Mouse (Mus musculus): Measurements from ENCODE around the gene Rab11fip5.
A peak's percentile ranks its signal among the peaks of the same experiment; 100 is the strongest.

The Rab11fip5 gene

DNA sequence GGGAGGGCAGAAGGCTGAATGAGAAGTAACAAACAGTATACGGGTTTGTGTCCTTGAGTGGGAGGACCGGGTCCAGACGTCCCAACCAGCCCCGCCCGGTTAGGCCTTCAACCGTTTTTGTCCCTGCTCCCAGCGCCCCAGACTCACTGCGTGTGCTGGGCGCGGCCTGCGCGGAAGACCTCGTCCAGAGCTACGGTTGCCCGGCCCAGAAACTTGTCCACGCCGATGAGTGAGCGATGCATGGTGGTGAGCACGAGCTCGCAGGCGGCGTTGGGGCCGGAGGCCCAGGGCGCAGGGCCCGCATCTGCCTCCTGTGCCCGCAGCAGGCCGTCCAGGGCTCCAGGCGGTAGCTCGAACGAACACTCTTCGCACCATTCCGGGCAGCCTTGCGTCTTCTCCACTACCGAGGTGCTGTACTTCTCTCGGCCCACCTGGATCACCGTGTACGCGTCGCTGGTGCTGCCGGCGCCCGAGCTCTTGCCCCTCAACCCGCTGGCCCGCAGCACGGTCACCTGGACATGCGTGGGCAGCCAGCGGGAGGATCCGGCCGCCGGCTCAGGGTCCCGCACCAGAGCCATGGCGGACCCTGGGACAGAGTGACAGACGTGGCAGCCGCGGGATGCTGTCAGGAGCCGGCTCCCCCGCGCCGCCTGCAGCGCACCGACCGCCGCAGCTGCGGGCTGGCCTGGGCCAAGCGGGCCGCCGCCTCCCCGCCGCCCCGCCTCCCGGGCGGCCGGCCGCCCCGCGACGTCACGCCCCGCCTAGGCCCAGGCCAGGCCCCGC, at the start of gene Rab11fip5:
TSS of gene Rab11fip5 (minus strand) at position 684 of the 783 bp plus-strand sequence.
- no peak for DNase-seq (ENCODE audit: low read depth, low spot score)

DNA sequence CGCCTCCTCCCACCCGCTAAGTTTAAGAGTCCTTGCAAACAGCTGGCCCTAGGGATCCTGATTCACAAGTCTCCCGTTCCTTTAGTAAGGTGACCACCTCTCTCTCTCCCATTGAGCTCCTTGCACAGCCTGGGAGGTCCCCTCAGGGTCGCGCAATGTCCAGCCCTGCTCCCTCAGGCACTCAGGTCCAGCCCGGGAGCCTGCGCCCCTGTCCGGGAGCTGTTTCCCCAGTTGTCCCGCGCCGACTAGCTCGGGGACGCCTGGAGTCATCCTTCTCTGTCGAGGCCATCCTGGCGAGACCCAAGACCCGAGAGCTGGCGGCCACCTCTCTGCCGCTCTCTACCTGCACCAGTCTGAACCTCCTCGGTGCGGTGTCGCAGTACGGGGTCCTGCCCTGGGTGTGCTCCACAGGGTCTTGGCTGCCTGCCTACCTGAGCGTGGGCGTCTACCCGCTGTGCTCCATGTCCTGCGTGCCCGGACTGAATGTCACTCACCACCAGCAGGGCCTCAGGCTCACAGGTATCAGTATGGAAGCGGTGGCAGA, 49.5 kb upstream of the Rab11fip5 start, which contains the start of gene Noto:
TSS of gene Noto (plus strand) at position 51 of the 544 bp plus-strand sequence.
- DNase-seq (ENCODE audit: low read depth, low spot score): no peak

DNA sequence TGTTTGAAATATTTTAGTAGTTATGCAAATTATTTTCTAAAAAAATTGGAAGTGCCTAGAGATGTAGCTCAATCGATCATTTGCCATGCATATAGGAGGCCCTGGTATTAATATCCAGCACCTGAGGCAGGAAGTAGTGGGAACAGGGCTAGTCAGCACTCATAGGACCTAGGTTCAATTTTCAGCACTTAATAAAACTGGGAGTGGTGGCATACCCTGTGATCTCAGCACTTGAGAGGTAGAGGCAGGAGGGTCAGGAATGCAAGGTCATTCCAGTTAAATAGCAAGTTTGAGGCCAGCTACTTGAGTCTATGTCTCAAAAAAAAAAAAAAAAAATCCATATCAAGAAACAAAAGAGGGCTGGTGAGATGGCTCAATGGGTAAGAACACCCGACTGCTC, 44.7 kb upstream of the Rab11fip5 start:
- no peak for DNase-seq (ENCODE audit: low read depth, low spot score)

DNA sequence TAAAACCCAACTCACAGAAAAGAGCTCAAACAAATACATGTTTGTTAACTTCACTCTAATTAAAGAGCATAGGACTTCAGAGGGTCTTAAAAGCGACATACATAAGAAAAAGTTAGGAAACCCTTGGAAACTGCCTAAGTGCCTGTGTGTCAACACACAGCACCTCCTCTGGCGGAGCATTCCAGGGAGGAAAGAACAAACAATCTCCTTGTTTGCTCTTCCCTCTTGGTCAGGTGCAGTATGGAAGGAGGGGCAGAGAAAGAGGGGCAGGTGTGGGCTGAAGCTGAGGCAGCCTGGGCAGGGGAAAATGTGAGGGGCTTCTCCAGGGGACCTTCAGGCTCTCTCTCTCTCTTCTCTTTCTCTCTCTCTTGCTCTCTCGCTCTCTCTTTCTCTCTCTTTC, 41.4 kb upstream of the Rab11fip5 start:
- no peak for DNase-seq (ENCODE audit: low read depth, low spot score)

DNA sequence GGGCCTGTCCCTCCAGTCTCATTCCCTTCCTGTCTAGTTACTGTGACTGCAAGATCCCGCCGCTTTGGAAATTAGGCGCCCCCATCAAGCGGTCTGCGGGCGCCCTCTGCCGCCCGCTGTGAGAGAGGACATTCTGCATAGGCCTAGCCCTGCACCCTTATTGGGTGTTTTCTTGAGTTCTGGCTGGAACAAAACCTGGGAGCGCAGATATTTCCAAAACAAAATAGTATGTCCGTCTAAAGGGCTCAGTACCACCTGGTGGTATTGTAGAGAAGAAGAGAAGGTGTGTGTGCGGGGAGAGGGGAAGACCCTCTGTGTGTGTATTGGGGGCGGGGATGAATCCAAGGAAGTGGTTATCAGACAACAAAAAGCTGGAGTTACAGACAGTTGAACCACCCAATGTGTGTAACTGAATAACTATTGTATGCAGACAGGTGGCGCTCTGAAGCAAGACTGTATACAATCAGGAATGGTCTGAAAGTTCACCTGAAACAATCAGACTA, 36.4 kb upstream of the Rab11fip5 start:
- DNase-seq (ENCODE audit: low read depth, low spot score): peak; percentile 90

DNA sequence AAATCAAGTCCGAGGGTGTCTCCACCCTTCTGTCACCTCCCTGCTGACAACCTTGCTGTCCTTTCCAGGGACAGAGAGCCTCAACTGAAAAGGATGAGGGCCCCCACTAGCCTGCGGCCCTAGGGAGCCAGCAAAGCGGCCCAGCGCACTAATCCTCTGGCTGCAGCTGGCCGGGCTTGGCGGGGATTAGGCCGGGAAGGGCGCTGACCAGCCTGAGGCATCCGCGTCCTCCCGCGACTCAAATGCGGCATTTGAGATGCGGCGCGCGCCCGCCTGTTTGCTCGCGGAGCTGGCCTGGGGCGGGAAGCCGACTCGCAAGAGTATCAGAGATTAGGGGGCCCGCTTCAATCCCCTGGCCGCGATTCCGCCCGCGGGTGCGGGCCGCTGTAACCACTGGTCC, 34.6 kb upstream of the Rab11fip5 start:
- DNase-seq (ENCODE audit: low read depth, low spot score): no peak

DNA sequence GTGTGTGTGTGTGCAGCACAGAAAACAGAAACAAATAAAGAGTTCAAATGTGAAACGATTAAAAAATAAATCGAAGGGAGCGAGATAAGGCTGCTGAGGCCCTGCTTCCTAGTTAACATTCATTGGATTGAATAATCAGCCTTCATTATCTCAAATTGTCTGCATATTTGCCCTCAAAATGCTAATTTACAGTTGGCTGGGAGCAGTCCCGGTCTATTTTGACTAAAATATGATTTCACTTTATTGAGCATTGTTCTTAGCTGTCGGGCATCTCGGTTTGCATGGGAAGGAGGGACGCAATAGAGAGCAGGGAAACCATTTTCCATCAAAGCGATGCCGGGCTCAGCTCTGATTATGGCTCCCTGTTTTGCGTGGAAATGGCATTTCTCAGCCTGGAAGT, 28.6 kb upstream of the Rab11fip5 start:
- DNase-seq (ENCODE audit: low read depth, low spot score): no peak

DNA sequence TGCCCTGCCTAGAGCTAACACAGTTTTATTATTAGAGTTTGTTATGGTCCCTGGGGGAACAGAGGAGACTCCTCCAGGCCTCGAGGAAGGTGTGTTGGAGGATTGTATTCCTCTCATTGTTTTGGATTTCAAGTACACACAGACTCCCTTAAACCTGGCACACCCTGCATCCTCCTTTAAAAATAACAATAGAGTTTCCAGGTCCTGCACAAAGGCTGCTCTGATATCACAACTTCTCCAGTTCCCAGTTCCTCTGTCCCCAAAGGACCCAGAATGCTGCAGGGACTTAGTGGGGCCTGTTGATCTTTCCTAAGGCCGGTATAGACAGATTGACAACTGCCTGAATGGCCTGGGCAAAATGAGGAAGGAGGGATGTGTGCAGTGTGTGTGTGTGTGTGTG, 28.2 kb upstream of the Rab11fip5 start:
- DNase-seq (ENCODE audit: low read depth, low spot score): no peak

DNA sequence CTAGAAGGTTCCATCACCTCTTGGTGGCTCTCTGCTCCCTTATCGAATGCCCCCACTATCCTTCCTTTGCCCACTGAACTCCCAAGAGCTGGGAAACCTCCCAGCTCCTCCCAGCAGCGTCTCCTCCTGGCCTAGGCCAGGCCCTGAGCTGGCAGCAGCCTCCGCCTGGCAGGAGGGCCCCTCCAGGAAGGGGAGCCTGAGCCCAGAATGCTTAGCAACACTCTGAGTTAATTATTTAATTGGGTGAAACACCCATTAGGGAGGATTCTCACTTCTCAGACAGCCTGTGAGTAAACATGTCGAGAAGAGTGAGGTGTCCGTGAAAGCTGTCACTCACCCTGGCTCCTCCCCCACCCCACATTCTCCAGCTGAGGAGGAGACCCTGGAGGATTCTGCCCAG, 25.3 kb upstream of the Rab11fip5 start:
- DNase-seq (ENCODE audit: low read depth, low spot score): no peak

DNA sequence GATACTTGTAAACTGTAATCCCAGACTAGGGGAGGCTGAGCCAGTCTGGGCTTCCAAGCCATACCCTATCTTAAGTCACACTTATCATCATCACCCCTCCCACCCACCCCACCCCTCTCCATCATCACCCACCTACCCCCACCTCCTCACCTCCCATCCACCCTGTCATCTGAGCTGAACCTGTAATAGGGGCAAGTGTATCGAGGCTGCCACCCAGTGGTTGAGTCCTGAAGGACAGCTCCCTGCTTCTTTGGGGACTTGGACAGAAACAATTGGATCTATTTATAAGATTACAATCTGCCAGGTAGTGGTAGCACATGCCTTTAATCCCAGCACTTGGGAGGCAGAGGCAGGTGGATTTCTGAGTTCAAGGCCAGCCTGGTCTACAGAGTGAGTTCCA, 22.7 kb upstream of the Rab11fip5 start:
- DNase-seq (ENCODE audit: low read depth, low spot score): peak; percentile 77

DNA sequence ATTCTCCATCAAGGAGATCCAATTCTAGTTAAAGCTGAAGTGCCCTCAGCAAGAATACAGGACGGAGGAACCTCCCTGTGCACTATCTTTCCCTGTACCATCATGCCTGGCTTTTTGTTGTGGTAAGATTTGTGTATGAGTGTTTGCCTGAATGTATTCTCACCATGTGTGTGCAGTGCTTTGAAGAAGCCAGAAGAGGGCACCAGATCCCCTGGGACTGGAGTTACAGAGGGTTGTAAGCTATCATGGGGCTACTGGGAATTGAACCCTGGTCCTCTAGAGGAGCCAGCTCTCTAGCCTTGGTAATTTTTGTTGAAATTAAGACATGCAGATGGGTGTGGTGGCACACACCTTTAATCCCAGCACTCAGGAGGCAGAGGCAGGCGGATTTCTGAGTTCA, 20.9 kb upstream of the Rab11fip5 start:
- DNase-seq (ENCODE audit: low read depth, low spot score): peak; percentile 44

DNA sequence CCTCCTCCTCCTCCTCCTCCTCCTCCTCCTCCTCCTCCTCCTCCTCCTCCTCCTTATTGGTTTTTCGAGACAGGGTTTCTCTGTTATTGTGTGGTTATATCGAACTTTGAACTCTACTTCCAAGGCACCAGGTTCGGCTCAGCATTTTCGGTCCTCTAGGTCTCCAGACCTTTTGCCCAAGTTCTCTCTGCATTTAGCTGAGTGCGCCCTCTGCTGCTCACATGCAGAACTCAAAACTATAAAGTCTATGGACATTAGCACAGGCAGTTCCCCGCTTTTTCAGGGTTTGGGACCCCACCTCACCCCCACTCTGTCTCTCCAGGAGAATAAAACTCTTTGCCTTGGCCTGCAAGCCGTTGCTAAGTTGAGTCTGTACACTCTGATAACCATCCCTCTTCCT, 17.4 kb upstream of the Rab11fip5 start:
- DNase-seq (ENCODE audit: low read depth, low spot score): peak; percentile 83

DNA sequence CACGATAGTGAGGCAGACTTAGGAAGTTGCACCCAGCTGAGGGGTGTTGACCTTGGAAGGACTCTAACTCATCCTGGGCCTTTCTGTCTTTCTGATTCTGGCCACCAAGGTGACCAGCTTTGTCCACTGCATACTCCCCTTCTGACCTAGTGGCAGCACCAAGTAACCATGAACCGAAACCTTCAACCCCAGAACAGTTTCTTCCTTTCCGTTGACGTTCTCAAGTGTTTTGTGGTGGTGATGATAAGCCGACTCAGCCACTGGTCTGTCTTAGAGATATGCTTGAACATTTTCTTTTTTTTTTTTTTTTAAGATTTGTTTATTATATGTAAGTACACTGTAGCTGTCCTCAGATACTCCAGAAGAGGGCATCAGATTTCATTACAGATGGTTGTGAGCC, 14.2 kb upstream of the Rab11fip5 start:
- DNase-seq (ENCODE audit: low read depth, low spot score): no peak

DNA sequence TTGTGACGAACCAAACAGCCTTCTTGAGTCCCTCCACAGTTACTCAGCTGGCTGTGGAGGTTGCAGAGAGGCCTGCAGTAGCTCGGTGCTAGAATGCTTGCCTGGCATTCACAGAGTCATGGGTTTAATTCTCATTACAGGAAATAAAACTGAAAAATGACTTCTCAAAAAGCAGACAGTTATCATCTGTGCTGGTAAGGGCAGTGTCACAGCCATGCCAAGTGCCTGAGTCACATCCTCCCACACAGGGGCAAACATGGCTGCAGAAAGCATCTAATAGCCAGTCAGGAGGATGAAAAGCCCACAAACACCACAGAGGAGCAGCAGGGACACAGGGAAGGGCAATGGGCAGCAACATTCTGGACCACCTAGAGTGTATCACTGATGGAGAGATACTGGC, 8.4 kb upstream of the Rab11fip5 start:
- DNase-seq (ENCODE audit: low read depth, low spot score): no peak

DNA sequence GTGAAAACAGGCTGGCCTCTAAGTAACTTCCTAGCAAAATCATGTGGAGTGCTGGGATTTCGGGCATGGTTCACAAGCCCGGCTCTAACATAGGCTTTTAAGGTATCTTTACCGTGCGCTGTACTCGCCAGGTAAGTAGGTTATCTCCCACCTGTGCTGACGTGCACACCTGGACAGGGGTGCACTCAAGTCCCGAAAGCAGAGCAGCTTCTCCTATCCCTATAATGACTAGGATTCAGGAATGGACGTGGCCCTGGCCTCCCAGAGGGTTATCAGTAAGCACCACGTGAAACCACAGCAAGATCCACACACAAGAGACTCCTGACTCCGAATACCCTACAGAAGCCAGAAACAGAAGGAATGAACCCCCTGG, 7.2 kb upstream of the Rab11fip5 start:
- no peak for DNase-seq (ENCODE audit: low read depth, low spot score)

DNA sequence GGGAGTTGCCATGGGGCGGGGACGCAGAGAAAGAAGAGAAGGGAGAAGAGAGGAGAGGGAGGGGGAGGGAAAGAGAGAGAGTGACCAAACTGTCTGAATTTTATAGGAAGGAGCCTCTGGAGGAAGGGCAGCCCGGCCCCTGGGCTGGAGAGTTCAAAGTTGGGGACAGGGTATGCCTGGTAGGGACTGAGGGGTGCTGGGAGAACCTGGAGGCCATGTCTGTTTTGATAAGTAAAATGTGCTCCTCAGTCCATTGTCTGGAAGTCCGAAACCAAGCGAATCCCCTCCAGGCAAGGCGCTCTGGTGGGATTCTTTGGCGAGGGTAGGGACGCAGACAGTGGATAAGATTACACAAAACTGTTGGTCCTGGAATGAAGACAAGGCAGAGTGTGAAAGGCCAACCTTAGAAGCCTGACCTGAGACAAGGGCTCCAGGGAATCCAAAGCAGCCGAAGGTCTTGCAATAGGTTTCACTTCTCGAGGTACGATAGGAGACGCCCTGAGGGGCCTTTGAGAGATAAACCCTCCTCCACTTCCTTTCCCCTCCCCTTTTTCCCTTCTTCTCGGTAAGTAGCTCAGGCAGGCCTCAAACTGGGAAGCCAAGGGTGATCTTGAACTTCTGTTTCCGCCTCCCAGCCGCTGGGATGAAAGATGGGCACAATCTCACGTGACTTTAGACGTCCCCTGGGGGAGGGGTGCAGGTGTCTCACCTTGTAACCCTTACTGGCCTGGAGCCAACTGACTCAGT, 6.6 kb upstream of the Rab11fip5 start:
- DNase-seq (ENCODE audit: low read depth, low spot score): peak; percentile 47

DNA sequence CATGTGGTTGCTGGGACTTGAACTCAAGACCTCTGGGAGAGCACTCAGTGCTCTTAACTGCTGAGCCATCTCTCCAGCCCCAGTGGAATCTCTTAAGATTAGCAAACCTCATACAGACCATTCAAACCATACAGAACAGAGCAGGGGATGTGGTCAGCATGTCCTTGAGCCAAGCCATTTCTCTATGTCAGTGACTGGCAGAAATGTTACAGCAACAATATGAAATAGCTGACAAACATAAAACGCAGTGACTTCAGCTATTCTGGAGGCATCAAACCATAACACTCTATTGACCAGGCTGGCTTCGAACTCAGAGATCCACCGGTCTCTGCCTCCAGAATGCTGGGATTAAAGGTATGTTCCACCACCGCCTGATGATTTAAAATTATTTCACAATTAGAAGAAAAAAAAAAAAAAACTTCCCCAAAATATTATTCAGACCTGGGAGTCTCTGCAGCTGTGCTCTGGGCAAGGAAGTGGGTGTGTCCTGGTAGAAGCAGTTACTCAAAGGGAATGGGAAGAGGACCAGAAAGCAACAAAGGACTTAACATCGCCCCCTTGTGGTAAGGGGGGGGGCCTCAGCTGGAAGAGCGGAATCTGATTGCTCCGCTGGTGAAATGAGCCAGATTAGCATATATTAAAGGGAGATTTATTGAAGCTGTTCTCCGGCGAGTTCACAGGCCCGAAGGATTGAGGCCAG, 5.9 kb upstream of the Rab11fip5 start:
- peak; percentile 79 for DNase-seq (ENCODE audit: low read depth, low spot score)

DNA sequence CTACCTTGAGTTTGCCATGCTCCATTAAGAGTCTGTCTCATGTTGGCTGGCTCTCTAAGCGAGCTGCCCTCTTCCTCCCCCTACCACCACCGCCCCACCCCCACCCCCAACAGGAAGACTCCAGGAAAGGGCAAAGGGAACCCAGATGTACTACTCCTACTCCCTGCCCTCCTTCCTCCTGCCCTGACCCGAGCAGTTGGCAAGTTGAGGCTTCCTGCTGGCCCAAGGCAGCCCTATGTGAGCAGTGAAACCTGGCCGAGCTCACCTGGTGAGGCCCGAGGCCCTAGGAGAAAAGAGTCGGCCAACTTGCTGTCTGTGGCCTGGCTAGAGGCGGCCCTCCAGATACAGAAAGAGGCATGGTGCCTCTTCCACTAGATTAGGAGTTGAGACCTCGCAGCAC, 4.2 kb upstream of the Rab11fip5 start:
- no peak for DNase-seq (ENCODE audit: low read depth, low spot score)

DNA sequence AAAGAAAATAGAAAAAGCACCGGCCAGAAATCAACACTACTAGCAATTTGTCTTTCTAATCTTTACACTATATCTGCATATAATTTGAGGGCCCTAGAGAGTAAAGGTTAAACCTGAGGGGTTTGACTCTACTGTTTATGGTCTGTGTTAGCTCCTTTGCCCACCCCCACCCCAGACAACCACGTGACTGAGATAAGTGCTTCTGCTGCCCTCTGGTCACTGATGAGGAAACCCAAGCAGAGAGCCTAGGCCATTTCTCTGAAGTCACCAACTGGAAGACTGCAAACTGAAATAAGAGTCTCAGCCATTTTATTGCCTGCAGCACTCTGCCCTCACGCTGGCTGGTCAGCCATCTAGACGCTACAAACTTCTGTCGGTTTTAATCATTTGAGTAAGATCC, 3.4 kb upstream of the Rab11fip5 start:
- no peak for DNase-seq (ENCODE audit: low read depth, low spot score)

DNA sequence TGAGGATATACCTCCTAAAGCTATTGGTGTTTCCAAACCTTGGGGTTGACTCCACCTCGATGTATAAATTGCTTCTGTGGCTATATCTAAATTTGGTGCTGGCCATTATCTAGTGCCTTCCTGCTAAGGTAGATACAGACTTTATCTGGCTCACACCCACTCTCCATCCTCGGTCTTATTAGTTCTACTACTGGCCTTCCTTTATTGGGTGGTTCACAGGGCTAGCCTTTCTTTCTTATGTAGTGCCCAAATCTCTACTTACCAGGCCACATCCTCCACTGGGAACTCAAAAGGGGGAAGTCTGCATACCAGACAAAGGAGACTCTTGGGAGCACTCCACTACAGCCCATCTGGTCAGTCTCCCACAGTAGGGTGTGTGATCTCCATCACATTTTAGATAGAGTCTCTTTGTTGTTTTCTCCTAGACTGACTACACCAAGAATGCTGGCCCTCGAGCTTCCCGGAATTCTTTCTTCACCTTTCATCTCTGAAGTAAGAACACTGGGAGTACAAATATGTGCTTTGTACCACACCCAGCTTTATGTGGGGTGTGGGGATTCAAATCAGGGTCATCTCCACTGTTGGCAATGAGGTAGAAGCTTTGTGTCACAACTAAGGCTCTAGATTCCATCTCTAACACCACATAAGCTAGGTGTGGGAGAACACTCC, 2.8 kb upstream of the Rab11fip5 start:
- DNase-seq (ENCODE audit: low read depth, low spot score): peak; percentile 65

DNA sequence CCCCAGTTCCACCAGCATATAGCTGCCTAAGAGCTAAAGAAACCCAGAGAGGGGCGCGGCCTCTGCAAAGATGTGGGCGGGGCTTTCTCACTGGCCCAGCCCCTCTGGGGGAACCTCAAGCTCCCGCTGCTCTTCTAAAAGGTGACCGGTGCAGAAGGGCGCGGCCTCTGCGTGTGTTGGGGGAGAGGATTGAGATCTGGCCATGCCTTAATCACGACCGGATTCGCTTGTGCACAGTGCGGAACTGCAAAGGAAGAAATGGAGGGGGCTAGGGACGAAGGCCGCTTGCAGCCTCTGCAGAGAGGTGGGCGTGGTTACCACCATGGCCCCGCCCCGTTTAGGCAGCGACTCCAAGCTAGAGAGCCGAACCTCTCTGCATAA, 290 bp upstream of the Rab11fip5 start:
- peak; percentile 97 for DNase-seq (ENCODE audit: low read depth, low spot score)

All from ES-CJ7 (cell line).